ENCODE assay signal across 8 mouse cellular contexts in genomic region chr4:41275927-41276326, GRCm38 (mm10). TPM values are rescaled to one million over a fixed set of nuclear protein-coding genes. Genes with fewer than 3 reads are reported as not detected.
DNase-seq lines count a peak whose midpoint lies in the region; ATAC-seq and TF ChIP-seq lines count a peak whose summit lies in the region.

No protein-coding gene starts in this region.

- H3K27me3 ChIP-seq in kidney, embryonic 16.5 days (ENCODE audit: insufficient read depth, low read length): no peaks in the 10 kb centered on the region
- H3K27me3 ChIP-seq in embryonic facial prominence, embryonic 11.5 days (ENCODE audit: control insufficient read depth, insufficient read depth, low read length): no peaks in the 10 kb centered on the region
- H3K27me3 ChIP-seq in hindbrain, postnatal 0 days (ENCODE audit: insufficient read depth, low read length): no peaks in the 10 kb centered on the region
- no peaks in the 10 kb centered on the region for H3K27me3 ChIP-seq in midbrain, embryonic 16.5 days (ENCODE audit: control insufficient read depth, insufficient read depth, low read depth, low read length)

- no peak for DNase-seq in kidney, postnatal 10 days
- peak; percentile 5 for DNase-seq in embryonic facial prominence, embryonic 11.5 days (ENCODE audit: low spot score)
- DNase-seq in hindbrain, postnatal 0 days (ENCODE audit: low spot score): no peak
- DNase-seq in layer of hippocampus, adult 11-12 months (ENCODE audit: low spot score): no peak
- no peak for DNase-seq in thymus, adult 18-20 months
- no peak for DNase-seq in kidney, adult 8-10 months

- ATAC-seq in kidney, embryonic 16.5 days (ENCODE audit: low FRiP score, low TSS enrichment): no peak
- ATAC-seq in embryonic facial prominence, embryonic 11.5 days (replicated peaks; ENCODE audit: insufficient number of reproducible peaks, low FRiP score, low TSS enrichment, low read depth): no peak
- ATAC-seq in hindbrain, postnatal 0 days: no peak
- no peak for ATAC-seq in midbrain, embryonic 16.5 days

- H3K4me3 ChIP-seq in kidney, embryonic 16.5 days (ENCODE audit: low read length): peak overlapping the region; percentile 92
- peak overlapping the region; percentile 53 for H3K4me3 ChIP-seq in embryonic facial prominence, embryonic 11.5 days (ENCODE audit: low read depth, low read length)
- peak overlapping the region; percentile 79 for H3K4me3 ChIP-seq in hindbrain, postnatal 0 days (ENCODE audit: low read length)
- peak overlapping the region; percentile 83 for H3K4me3 ChIP-seq in midbrain, embryonic 16.5 days (ENCODE audit: low read depth, low read length)

- no peaks in the 10 kb centered on the region for H3K9me3 ChIP-seq in kidney, embryonic 16.5 days (ENCODE audit: low read length)
- H3K9me3 ChIP-seq in embryonic facial prominence, embryonic 11.5 days (replicated peaks; ENCODE audit: control insufficient read depth, low read length): no peaks in the 10 kb centered on the region
- H3K9me3 ChIP-seq in hindbrain, postnatal 0 days (ENCODE audit: low read length): no peaks in the 10 kb centered on the region
- H3K9me3 ChIP-seq in midbrain, embryonic 16.5 days (replicated peaks; ENCODE audit: control insufficient read depth, low read length, poor library complexity, severe bottlenecking): no peaks in the 10 kb centered on the region

- H3K36me3 ChIP-seq in kidney, embryonic 16.5 days (ENCODE audit: insufficient read depth, low read length): peaks cover 3% of the 10 kb centered on the region; the same call in 1 of the 2 replicates
- no peaks in the 10 kb centered on the region for H3K36me3 ChIP-seq in embryonic facial prominence, embryonic 11.5 days (replicated peaks; ENCODE audit: control insufficient read depth, insufficient read depth, low read depth, low read length)
- no peaks in the 10 kb centered on the region for H3K36me3 ChIP-seq in hindbrain, postnatal 0 days (ENCODE audit: insufficient read depth, low read length)
- no peaks in the 10 kb centered on the region for H3K36me3 ChIP-seq in midbrain, embryonic 16.5 days (ENCODE audit: control insufficient read depth, insufficient read depth, low read length)

- peak overlapping the region; percentile 70 for H3K4me2 ChIP-seq in kidney, embryonic 16.5 days (replicated peaks; ENCODE audit: low read depth, low read length)
- H3K4me2 ChIP-seq in embryonic facial prominence, embryonic 11.5 days (ENCODE audit: low read depth, low read length): peak overlapping the region; percentile 32
- H3K4me2 ChIP-seq in hindbrain, postnatal 0 days (ENCODE audit: low read depth, low read length): peak overlapping the region; percentile 91
- peak overlapping the region; percentile 57 for H3K4me2 ChIP-seq in midbrain, embryonic 16.5 days (ENCODE audit: low read length)

- peak overlapping the region; percentile 96 for H3K27ac ChIP-seq in kidney, embryonic 16.5 days (ENCODE audit: low read length)
- H3K27ac ChIP-seq in embryonic facial prominence, embryonic 11.5 days (replicated peaks; ENCODE audit: low read depth, low read length): peak overlapping the region; percentile 53
- peak overlapping the region; percentile 90; the same call in 1 of the 2 replicates for H3K27ac ChIP-seq in hindbrain, postnatal 0 days
- H3K27ac ChIP-seq in midbrain, embryonic 16.5 days (ENCODE audit: low read length): no peak overlapping the region

- TF ChIP-seq CTCF in hindbrain, postnatal 0 days (IDR thresholded peaks at IDR 0.05; ENCODE audit: low read depth): no peak

- peaks cover 26% of the 10 kb centered on the region for H3K4me1 ChIP-seq in kidney, embryonic 16.5 days (ENCODE audit: insufficient read depth, low read length)
- H3K4me1 ChIP-seq in embryonic facial prominence, embryonic 11.5 days (ENCODE audit: control insufficient read depth, insufficient read depth, low read length): no peaks in the 10 kb centered on the region; the same call in 1 of the 2 replicates
- peaks cover 21% of the 10 kb centered on the region for H3K4me1 ChIP-seq in hindbrain, postnatal 0 days (ENCODE audit: insufficient read depth, low read length)
- H3K4me1 ChIP-seq in midbrain, embryonic 16.5 days (ENCODE audit: control insufficient read depth, insufficient read depth, low read length): peaks cover 24% of the 10 kb centered on the region

- H3K9ac ChIP-seq in kidney, embryonic 16.5 days (replicated peaks; ENCODE audit: low read length): peak overlapping the region; percentile 82
- peak overlapping the region; percentile 77 for H3K9ac ChIP-seq in embryonic facial prominence, embryonic 11.5 days (replicated peaks; ENCODE audit: low read length)
- peak overlapping the region; percentile 81 for H3K9ac ChIP-seq in hindbrain, postnatal 0 days (replicated peaks; ENCODE audit: low read length)
- H3K9ac ChIP-seq in midbrain, embryonic 16.5 days (ENCODE audit: low read depth, low read length): peak overlapping the region; percentile 35; the same call in 1 of the 2 replicates

- WGBS in kidney, embryonic 16.5 days: 74% methylated on average over 5 of the region's 5 CpGs
- WGBS in embryonic facial prominence, embryonic 11.5 days: 77% methylated on average over 5 of the region's 5 CpGs
- 77% methylated on average over 5 of the region's 5 CpGs for whole genome bisulfite sequencing in hindbrain, postnatal 0 days
- 79% methylated on average over 5 of the region's 5 CpGs for WGBS in midbrain, embryonic 16.5 days

RNA-seq across cellular contexts. Expression of gene Ubap2, which starts 1.0 kb away (rescaled TPM):
- polyA plus RNA-seq in kidney, embryonic 16.5 days (2015; fragmentation: Nextera tagmentation; extraction: Ambion mirVana): 64.5 and 76.4 TPM in 2 replicates
- polyA plus RNA-seq in embryonic facial prominence, embryonic 11.5 days (2014; fragmentation: Nextera tagmentation; extraction: Ambion mirVana): 67.3 and 69.6 TPM in 2 replicates
- 19.3 and 33.8 TPM in 2 replicates for total RNA-seq in hindbrain, postnatal 0 days (2014; rRNA removed)
- polyA plus RNA-seq in hindbrain, postnatal 0 days (2015; fragmentation: Nextera tagmentation; extraction: Ambion mirVana): 27.2 and 31.0 TPM in 2 replicates
- 56.4 and 57.6 TPM in 2 replicates for polyA plus RNA-seq in midbrain, embryonic 16.5 days (2015; fragmentation: Nextera tagmentation; extraction: Ambion mirVana)

RNA-seq across cellular contexts. Expression of gene Dcaf12, which starts 38.8 kb away (rescaled TPM):
- 75.8 and 76.6 TPM in 2 replicates for polyA plus RNA-seq in kidney, embryonic 16.5 days (2015; fragmentation: Nextera tagmentation; extraction: Ambion mirVana)
- 48.3 and 51.3 TPM in 2 replicates for polyA plus RNA-seq in embryonic facial prominence, embryonic 11.5 days (2014; fragmentation: Nextera tagmentation; extraction: Ambion mirVana)
- total RNA-seq in hindbrain, postnatal 0 days (2014; rRNA removed): 64.0 and 64.3 TPM in 2 replicates
- 51.0 and 53.0 TPM in 2 replicates for polyA plus RNA-seq in hindbrain, postnatal 0 days (2015; fragmentation: Nextera tagmentation; extraction: Ambion mirVana)
- 76.6 and 83.6 TPM in 2 replicates for polyA plus RNA-seq in midbrain, embryonic 16.5 days (2015; fragmentation: Nextera tagmentation; extraction: Ambion mirVana)

Comparison
In these comparisons a context has a peak if more than half of its experiments do, and no peak if none do; other contexts are left out.
1. H3K4me2 ChIP-seq: peak in every context shown above with its lines; median percentile 91 in hindbrain, postnatal 0 days; 70 in kidney, embryonic 16.5 days; 57 in midbrain, embryonic 16.5 days; 32 in embryonic facial prominence, embryonic 11.5 days.